Mouse (Mus musculus) limb, embryonic 14.5 days (tissue): Measurements from ENCODE around the gene Fgfr1op. TPM values are rescaled to one million over a fixed set of nuclear protein-coding genes. Genes with fewer than 3 reads are reported as not detected.

ENCODE experiments used
- ATAC-seq: fragments of 200-750 bp; cut with Nextera tagmentation; 2 replicates; pipeline ENCODE4 v1.8.0; 2017; ENCODE audit warnings: low read depth, moderate number of reproducible peaks, moderate TSS enrichment; ENCODE audit not compliant: low FRiP score
- DNase-seq: peaks from one replicate; pipeline ENCODE4 v3.0.0-alpha.2; 2015; ENCODE audit warnings: low spot score
- H3K27ac ChIP-seq: fragments of 300-500 bp; sonication (generic); replicated peaks from 2 replicates; pipeline ENCODE4 v1.5.1; 2014; ENCODE audit warnings: low read depth, mild to moderate bottlenecking, low read length, moderate library complexity, mixed read lengths
- H3K27me3 ChIP-seq: fragments of 300-500 bp; sonication (generic); 2 replicates; pipeline ENCODE4 v1.6.1; 2014; ENCODE audit warnings: low read length, mixed read lengths; ENCODE audit not compliant: control insufficient read depth, insufficient read depth
- H3K36me3 ChIP-seq: fragments of 300-500 bp; sonication (generic); 2 replicates; pipeline ENCODE4 v1.6.1; 2014; ENCODE audit warnings: mild to moderate bottlenecking, low read length, moderate library complexity, mixed read lengths; ENCODE audit not compliant: control insufficient read depth, insufficient read depth
- H3K4me1 ChIP-seq: fragments of 300-500 bp; sonication (generic); 2 replicates; pipeline ENCODE4 v1.6.1; 2014; ENCODE audit warnings: antibody characterized with exemption, low read length, mixed read lengths; ENCODE audit not compliant: control insufficient read depth, insufficient read depth
- H3K4me2 ChIP-seq: fragments of 300-500 bp; sonication (generic); replicated peaks from 2 replicates; pipeline ENCODE4 v1.6.1; 2014; ENCODE audit warnings: low read depth, mild to moderate bottlenecking, low read length, moderate library complexity; ENCODE audit not compliant: severe bottlenecking
- H3K4me3 ChIP-seq: fragments of 300-500 bp; sonication (generic); replicated peaks from 2 replicates; pipeline ENCODE4 v1.5.1; 2014; ENCODE audit warnings: low read length
- H3K9ac ChIP-seq: fragments of 300-500 bp; sonication (generic); 2 replicates; pipeline ENCODE4 v1.6.1; 2014; ENCODE audit warnings: mild to moderate bottlenecking, low read depth, low read length, moderate library complexity; ENCODE audit not compliant: severe bottlenecking
- H3K9me3 ChIP-seq: fragments of 300-500 bp; sonication (generic); 2 replicates; pipeline ENCODE4 v1.6.1; 2016; ENCODE audit warnings: low read length; ENCODE audit not compliant: control insufficient read depth
- POLR2A ChIP-seq: fragments of 200-500 bp; IDR thresholded peaks from 2 replicates; pipeline ENCODE4 v1.8.0; 2012; ENCODE audit warnings: inconsistent platforms, mild to moderate bottlenecking, moderate library complexity, borderline replicate concordance; ENCODE audit not compliant: insufficient read depth, insufficient read length; ENCODE audit errors: extremely low read depth
- WGBS: fragments of 180-500 bp; shearing (Covaris S2); extraction: QIAGEN DNeasy Blood & Tissue Kit; methylation state at CpG from one replicate; pipeline ENCODE4 v1.1.7; 2014; 5-methylcytosine and 5-hydroxymethylcytosine counted together
- polyA plus RNA-seq, 2 experiments: library from polyadenylated mRNA; depleted of rRNA in 1 of 2; stranded (reverse) in 1 of 2; unstranded in 1 of 2; fragments of >200 nt; fragmentation: Nextera tagmentation in 1 of 2; extraction: Ambion mirVana in 1 of 2; gene quantifications; 2 replicates each; pipeline versions ENCODE4 v1.2.1 to v1.2.3; 2012 to 2014

The Fgfr1op gene
- polyA plus RNA-seq, 2 experiments = 16.4 to 30.7 TPM

DNA sequence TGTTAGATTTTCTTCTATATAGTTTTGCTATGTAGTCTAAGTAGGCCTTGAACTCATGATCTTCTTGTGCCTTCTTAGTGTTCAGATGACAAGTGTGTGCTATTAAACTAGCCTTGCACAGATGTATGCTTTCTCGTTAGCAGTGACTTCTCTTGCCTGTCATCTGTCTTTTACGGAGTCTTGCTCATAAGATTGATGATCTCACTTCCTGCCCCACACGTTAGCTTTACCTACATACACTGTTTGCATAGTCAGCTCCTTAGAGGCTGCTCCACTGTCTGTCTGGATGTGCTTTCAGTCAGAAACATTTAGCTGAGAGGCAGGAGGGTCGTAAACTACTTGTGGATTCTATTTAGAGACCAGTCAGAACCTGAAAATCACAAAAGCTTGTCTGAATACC lies 5.8 kb downstream of the Fgfr1op start:
- DNase-seq (no peak), ATAC-seq (no peak)
- Histone ChIP-seq H3K4me1 (no peaks in the 10 kb centered on the region), H3K9me3 (no peaks in the 10 kb centered on the region), H3K4me3 (no peak overlapping the region), H3K36me3 (peaks cover 61% of the 10 kb centered on the region), H3K27me3 (no peaks in the 10 kb centered on the region), H3K27ac (no peak overlapping the region), H3K4me2 (no peak overlapping the region), H3K9ac (no peak overlapping the region)
- WGBS = 49% methylated on average over 4 of the region's 4 CpGs
- TF ChIP-seq POLR2A = no peak

DNA sequence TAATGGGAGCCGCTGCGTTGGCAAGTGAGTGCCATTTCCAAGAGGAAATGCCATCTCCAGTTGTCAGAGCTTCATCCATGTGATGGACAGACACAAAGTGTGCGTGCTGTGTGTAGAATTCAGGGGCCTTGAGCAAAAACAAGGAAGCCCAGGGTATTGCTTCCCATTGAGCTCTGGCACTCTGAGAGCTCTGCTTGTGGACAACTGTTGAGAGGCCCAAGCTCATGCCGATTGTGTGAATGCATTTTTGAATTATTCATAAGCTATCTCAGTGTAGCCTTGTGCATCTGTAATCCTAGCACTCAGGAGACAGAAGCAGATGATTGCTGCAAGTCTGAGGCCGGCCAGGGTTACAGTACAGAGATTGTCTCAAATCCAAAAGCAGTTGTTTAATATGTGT lies 11.8 kb downstream of the Fgfr1op start:
- WGBS = 97% methylated on average over 5 of the region's 5 CpGs
- H3K4me3 ChIP-seq = no peak overlapping the region
- DNase-seq = no peak
- H3K9ac ChIP-seq = no peak overlapping the region
- no peaks in the 10 kb centered on the region for H3K4me1 ChIP-seq
- H3K4me2 ChIP-seq = no peak overlapping the region
- no peak for TF ChIP-seq POLR2A
- H3K36me3 ChIP-seq = peaks cover 72% of the 10 kb centered on the region
- H3K9me3 ChIP-seq = no peaks in the 10 kb centered on the region
- ATAC-seq = no peak
- no peak overlapping the region for H3K27ac ChIP-seq
- no peaks in the 10 kb centered on the region for H3K27me3 ChIP-seq

DNA sequence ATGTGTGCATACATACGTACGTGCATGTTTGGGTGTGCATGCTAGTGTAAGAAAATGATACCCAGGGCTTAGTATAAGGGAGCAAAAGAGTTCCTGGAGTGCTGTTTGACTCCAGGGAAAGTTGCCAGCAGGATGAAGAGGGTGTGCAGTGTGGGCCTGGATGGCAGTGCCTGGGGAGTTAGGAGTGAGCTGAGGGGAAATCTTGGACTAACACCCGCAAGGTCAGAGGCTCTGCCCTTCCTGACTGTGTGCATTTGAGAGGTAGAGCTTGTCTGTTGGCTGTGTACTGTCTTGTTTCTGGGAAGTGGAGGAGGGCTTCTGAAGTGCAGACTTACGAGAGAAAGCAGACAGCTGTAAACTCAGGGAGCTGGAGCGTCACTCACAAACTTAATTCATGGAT lies 18.5 kb downstream of the Fgfr1op start:
- ATAC-seq (no peak), DNase-seq (no peak)
- Histone ChIP-seq H3K27me3 (no peaks in the 10 kb centered on the region), H3K4me2 (no peak overlapping the region), H3K4me1 (no peaks in the 10 kb centered on the region), H3K36me3 (peaks cover 74% of the 10 kb centered on the region), H3K9ac (no peak overlapping the region), H3K27ac (no peak overlapping the region), H3K9me3 (no peaks in the 10 kb centered on the region), H3K4me3 (no peak overlapping the region)
- TF ChIP-seq POLR2A = no peak
- 52% methylated on average over 5 of the region's 5 CpGs for WGBS

DNA sequence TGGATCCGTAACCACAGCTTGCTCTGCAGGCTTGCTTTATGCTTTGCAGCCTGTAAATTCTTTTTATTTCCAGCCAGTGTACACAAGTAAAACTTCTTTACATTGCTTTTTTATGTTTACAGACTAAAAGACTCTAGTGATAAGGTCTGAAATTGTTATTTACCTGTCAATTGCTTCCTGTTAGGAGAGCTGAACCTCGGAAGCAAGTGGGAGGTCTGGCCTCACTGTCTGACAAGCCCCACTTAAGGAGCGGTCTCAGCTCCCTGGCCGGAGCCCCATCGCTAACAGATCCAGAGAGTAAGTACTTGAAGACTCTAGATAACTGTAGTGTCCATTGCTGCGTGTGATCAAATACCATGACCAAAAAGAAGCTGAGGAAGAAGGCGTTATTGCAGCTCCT lies 18.9 kb downstream of the Fgfr1op start:
- no peak overlapping the region for H3K9ac ChIP-seq
- no peaks in the 10 kb centered on the region for H3K27me3 ChIP-seq
- no peaks in the 10 kb centered on the region for H3K4me1 ChIP-seq
- no peaks in the 10 kb centered on the region for H3K9me3 ChIP-seq
- TF ChIP-seq POLR2A = no peak
- H3K36me3 ChIP-seq = peaks cover 77% of the 10 kb centered on the region
- H3K4me2 ChIP-seq = no peak overlapping the region
- H3K27ac ChIP-seq = no peak overlapping the region
- DNase-seq (no peak), ATAC-seq (no peak)
- no peak overlapping the region for H3K4me3 ChIP-seq
- WGBS = 65% methylated on average over 7 of the region's 7 CpGs

DNA sequence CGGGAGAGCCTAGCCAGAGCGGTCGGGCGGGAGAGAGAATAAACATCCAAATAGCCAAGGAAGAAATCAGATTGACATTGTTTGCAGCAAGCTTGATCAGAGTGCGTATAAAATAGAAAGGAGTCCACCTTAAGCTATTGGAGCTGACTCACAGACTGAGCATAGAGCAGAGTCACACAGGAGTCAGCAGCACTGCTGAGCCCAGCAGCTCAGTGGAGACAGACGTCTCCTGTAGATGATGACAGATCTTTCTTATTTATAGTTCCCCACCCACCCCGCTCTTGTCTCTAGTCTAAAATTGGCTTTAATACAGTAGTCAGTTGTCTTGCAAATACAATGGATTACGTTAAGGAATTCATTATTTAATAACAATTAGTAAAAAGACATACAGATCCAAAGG lies 28.4 kb downstream of the Fgfr1op start:
- no peak overlapping the region for H3K9ac ChIP-seq
- no peak for TF ChIP-seq POLR2A
- no peak overlapping the region for H3K27ac ChIP-seq
- H3K4me2 ChIP-seq = no peak overlapping the region
- peaks cover 69% of the 10 kb centered on the region for H3K36me3 ChIP-seq
- ATAC-seq = no peak
- no peaks in the 10 kb centered on the region for H3K4me1 ChIP-seq
- H3K27me3 ChIP-seq = no peaks in the 10 kb centered on the region
- WGBS = 89% methylated on average over 8 of the region's 8 CpGs
- H3K4me3 ChIP-seq = no peak overlapping the region
- no peak for DNase-seq
- no peaks in the 10 kb centered on the region for H3K9me3 ChIP-seq
